Mouse (Mus musculus): ENCODE data around the gene Plekhg3.

Gene Plekhg3

DNA sequence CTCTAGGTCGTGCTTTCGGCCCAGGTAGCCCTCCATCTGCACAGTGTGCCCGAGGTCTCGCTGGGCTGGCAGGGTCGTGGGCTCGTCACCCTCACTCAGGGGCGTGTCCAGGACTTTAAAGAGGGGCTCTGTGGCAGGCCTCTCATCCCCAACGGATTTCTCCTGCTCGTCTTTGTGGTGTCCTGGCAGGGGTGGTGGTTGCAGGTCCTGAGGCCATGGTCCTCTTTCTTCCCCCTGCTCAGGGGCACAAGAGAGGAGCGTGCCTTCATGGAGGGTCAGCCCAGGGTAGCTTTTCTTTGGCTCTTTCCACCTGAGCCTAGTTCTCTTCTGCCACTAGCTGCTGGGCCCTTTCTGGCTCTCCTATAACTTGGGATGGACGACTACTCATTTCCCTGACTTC is 56.7 kb downstream of the Plekhg3 start:
- DNase-seq, result no peak

GRCm38 (mm10) chr12:76589531-76589930 is 58.8 kb downstream of the Plekhg3 start:
- no peak for DNase-seq

- no peak for DNase-seq
These were observed 60.3 kb downstream of the Plekhg3 start for GRCm38 (mm10) chr12:76591037-76591436.

DNA sequence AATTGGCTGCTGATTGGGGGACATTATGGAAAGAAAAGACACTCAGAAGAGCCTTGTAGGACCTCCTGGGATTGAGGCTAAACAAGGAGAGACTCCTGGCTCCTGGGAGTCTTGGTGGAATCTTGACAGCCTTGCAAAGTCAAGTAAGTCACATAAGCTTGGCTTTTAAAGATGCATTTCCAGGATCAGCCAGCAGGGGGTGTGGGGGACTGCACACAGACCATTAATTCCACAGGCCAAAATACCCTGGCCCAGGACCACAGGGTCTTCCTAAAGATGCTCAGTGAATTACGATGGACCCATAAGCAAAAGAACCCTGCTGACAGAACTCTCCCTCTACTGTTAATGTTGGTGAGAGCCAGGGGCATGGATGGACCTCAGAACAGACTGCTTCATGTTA is 61.5 kb downstream of the Plekhg3 start:
- peak; percentile 57 for DNase-seq

DNA sequence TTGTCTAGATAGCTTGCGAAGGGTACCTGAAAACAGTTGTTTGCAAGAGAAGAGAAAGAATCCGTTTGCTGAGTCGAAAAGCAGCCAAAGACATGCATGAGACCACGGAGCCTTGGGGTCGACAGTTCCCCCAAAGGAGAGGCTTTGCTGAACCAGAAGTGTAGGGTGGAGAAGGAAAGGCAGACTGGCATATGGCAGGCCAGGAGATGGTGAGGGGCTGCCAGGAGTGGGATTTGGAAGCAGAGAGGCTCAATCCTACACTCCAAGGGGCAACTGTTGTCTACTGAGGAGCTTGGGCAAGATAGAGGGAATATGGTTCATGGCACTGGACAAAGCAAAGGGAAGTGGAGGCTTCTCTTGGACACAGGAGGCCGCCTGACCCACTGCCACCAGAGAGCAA is 62.6 kb downstream of the Plekhg3 start:
- DNase-seq, result no peak

DNA sequence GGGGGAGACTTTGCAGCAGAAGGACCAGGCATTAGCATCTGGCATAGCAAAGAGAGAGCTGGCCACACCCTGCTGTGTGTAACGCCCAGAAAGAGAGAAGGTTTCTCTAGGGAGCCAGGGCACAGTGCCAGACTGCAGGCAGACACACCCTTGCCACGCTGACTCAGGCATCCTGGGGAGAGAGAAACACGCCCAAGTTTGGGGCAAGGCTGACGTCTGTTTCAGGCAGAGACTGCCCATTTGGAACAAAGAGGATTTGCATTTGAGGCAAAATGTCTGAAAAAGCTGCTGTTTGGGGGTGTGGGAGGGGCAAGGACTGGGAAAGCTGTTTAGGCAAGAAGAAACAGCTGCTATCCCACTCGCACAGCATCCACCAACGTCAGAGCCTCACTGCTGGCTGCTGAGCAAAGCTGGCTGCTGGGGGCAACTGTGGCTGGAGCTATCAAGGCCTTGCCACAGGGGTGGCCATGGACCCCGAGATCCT is 63.2 kb downstream of the Plekhg3 start:
- peak; percentile 61 for DNase-seq

DNA sequence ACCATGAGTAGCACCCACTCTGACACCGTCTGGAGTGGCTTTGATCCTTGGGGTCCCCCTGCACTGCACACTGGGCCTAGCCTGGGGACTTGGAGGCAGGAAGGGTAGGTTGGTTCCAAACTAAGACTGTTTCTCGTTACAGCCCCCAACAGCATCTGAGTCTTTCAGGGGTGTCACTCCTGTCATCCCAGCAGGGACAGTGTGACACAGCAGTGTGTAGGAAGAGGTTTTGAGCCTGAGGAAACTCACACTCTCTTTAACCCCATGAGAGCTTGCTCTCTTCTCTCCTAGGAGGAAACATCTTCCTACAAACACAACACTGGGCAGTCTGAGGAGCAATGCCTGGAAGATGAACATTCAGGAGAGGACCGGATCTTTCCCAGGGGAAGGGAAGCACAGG is 63.9 kb downstream of the Plekhg3 start:
- no peak for DNase-seq

DNA sequence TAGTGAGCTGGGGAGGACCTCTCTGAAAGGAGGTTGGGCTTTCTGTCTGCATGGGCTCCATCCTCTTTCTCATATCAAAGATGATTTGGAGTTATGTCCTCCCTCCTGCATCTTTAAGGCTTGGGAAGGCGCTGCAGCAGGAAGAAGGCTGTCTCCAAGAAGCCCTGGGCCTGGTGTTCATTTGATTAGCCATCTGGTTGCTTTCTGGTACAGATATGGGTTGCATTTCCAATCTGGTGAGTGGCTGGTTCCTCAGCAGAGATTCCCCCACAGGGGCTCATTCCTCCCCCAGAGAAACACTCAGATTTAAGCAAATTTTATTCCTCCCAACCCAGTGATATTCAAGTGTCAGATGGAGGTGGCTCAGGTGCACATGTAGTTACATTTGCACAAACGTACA is 65.1 kb downstream of the Plekhg3 start:
- no peak for DNase-seq

GRCm38 (mm10) chr12:76596292-76597023 is 65.8 kb downstream of the Plekhg3 start:
- peak; percentile 76 for DNase-seq

DNA sequence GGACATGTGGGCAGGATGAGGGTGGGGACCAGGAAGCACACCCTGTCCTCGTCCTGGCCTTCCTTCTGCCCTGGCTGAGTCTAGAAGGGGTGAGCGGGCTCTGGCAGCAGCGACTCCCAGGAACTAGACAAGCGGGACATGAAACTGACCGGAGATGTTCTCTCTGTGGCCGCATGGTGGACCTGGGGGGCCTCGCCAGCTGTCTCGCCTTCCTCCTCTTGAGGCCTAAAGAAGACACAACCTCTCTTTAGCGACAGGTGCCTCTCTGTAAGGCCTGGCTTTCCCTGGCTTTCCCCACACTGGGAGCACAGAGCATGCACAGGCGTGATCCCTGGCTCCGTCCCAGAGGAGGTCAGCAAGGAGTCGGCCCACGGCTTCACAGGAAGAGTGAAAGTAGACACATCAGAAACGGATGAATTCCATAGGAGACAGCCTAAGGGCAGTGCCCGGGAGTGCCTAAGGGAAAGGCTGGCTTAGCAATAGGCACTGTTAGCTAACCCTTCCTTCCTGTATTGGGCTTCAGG is 66.9 kb downstream of the Plekhg3 start:
- DNase-seq, result peak; percentile 66

DNA sequence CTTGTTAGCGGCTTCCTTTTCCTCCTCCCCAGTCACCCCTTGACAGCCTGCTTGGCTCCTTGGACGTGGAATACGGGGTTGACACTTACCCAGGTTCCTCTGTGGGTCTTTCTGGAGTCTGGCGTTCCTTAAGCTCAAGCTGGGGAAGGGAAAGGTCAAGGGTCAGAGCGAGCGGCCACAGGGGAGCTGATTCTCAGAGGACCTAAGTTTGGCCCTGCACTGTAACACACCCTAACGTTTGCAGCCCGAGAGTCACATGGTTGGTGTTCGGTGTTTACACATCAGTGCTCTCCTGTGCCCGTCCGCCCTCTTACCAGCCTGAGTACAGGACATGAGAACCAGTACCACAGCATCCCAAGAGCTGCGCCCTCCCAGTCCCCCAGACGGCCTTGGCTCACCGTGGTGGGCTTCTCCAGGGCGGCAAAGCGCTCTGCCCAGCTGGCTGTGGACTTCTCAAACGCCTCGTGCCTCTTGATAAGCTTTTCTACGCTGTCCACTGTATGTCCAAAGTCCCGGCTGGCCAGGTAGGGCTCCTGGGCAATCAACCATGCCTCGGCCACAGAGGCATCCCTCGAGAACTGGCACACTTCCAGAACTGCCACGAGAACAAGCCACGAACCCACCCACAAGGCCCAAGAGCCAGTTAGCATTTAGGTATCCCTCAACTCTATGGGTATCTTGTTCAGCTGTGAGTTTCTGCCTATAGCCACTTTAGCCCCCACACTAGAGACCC is 67.7 kb downstream of the Plekhg3 start:
- peak; percentile 72 for DNase-seq

- no peak for DNase-seq
These were observed 73.1 kb downstream of the Plekhg3 start for GRCm38 (mm10) chr12:76603779-76604178.

DNA sequence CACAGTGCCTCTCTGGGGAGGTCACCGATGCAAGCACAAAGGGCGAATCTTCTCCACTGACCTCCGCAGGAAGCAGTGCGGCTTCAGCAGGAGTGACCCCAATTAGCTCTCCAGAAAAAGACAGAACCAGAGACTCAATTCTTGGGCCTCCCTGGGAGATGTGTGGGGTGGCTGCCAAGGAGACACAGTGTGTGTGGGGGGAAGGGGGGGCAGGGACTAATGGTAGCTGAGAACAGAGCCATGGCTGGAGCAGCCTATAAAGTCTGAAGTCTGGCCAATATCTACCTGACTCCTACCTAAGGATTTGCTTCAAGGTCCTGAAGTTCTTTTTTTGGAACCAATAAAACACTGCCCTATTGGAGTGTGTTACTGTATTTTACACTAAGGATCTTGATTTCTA is 73.9 kb downstream of the Plekhg3 start:
- DNase-seq, result no peak

DNA sequence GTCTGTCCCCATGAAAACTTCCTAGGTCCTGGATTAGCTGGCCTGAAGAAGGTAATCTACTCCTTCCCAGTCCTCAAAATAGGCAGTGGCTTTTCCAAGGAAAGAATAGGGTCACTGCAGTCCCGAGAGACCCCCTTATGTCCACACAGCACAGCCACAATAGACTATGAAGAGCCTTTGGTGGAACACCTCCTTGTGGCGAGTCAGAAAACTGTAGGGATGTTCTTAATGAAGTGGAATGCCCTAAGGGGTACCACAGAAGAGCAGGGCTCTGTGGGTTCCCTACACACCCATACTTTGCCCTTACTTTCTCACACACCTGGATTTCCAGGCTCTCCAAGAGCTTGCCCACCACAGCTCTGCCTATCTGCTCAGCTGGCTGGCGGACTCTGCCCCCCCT is 75.1 kb downstream of the Plekhg3 start:
- DNase-seq, result no peak

DNA sequence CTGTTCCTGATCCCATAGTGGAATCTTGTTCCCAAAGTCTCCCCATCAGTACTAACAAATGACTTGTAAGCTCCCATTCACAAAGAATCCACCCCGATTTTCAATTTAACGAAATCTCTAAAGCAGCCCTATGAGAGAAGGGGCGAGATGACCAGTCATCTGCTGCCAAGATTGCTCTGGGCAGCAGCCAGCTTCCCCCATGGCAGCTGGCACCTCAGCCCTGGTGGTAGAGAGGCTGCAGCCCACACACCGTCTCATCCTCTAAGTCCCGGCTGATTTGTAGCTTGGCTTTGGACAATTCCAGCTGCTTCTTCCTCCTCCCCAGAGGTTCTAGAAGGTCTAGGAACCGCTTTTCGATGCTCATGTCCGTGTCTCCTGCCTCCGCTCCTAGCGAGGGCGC is 77.5 kb downstream of the Plekhg3 start:
- DNase-seq, result no peak

DNA sequence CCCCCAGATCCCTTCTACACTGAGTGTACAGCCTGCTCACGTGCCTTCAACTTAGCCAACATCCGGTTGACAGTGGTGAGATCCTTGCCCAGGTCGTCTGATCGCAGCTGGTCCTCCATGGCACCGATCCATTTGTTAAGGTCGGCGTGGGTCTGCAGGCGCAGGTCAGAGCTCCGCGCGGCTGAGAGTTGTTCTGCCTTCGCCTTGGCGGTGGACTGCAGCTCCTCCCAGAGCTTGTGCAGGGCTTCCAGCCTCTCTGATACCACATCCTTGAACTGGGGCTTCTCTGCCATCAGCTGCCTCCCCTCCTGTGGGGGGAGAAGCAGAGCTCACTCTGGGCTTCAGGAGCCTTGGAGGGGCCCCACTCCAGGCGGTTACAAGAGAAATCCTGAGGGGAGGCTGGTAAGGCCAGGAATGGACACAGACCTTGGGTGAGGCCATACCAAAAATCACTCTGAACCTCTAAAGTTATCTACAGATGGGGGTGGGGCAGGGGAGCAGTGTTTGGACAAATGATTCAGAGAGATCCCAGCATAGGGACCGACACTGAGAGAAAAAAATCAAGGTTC is 78.4 kb downstream of the Plekhg3 start:
- no peak for DNase-seq

DNA sequence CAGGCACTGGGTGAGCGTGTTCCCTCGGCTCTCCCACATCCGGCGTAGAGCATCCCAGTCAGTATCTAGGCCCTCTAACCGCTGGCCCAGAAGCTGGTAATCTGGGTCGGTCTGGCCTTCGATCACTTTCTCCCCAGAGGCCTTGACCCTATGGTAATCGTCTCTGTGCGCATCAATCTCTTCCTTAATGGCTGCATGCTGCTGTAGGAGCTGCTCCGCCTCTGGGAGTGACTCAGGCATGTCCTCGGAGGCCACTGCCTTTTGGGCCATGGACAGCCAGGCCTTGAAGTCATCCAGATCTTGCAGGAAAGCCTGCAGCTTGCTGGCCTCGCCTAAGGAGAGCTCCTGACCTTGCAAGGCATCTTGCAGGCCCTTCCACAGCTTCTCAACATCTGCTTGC is 81.9 kb downstream of the Plekhg3 start:
- DNase-seq, result no peak

GRCm38 (mm10) chr12:76614868-76615579 is 84.3 kb downstream of the Plekhg3 start:
- peak; percentile 18 for DNase-seq

- DNase-seq, result no peak
These were observed 84.9 kb downstream of the Plekhg3 start for GRCm38 (mm10) chr12:76615580-76615937.

GRCm38 (mm10) chr12:76618175-76618574 is 87.5 kb downstream of the Plekhg3 start:
- no peak for DNase-seq

DNA sequence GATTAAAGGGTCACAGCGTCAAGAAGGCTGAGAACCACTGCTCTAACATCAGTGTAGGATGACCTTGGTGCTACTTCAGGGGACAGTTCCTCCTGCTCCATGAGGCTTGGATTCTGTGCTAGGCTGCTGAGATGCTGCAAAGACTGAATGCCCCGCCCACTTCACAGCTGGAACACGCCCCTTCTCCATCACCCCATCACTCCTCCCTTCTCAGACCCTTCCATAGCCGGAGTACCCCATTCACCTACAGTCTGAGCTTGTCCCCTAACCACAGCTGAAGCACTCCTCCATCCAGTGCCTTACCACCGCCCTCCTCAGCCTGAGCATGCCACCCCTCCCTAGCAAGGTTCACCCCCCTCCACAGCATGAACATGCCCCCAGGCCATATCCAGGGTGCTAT is 89.2 kb downstream of the Plekhg3 start:
- no peak for DNase-seq

- DNase-seq, result no peak
These were observed 92.7 kb downstream of the Plekhg3 start for GRCm38 (mm10) chr12:76623374-76623773.

All from kidney, adult 9 months (tissue).